Mouse (Mus musculus) Patski (cell line): ENCODE data around the gene Ctcf. TPM values are rescaled to one million over a fixed set of nuclear protein-coding genes. Genes with fewer than 3 reads are reported as not detected.

Source experiments
- ATAC-seq: fragments of 100-300 bp; one replicate; pipeline ENCODE4 v1.8.0; 2021
- CTCF ChIA-PET: fragments of 350-600 bp; sonication (Branson Sonifier 250); formaldehyde crosslinking; loops from one replicate; lab custom pipeline; 2022; ENCODE audit warnings: inconsistent platforms; lab: Charles Lee
- POLR2A ChIA-PET: fragments of 350-600 bp; sonication (Branson Sonifier 250); formaldehyde crosslinking; loops from one replicate; lab custom pipeline; 2022; ENCODE audit warnings: antibody characterized with exemption, inconsistent platforms; lab: Charles Lee
- DNase-seq: peaks from one replicate; pipeline ENCODE4 v3.0.0-alpha.2; 2011; ENCODE audit warnings: low read depth, low spot score
- H3K27me3 ChIP-seq: fragments of 371-371 bp; one replicate; pipeline ENCODE4 v1.5.1; 2021
- CTCF ChIP-seq: fragments of 100-300 bp; IDR thresholded peaks from one replicate; pipeline ENCODE4 v1.5.1; 2021
- in situ Hi-C: fragments of 300-500 bp; cut with MboI; formaldehyde crosslinking; loops from 3 replicates; pipeline ENCODE4 v1.11.1; 2018; ENCODE audit warnings: low pct_unique_long_range_greater_than_20kb, mixed read lengths
- polyA plus RNA-seq: library from polyadenylated mRNA; unstranded; gene quantifications from one replicate; pipeline ENCODE4 v1.2.3, GENCODE M21; 2021

The Ctcf gene
- polyA plus RNA-seq, 1 experiment from 2014 or later, result 62.5 TPM

- no peaks in the 10 kb centered on the region for H3K27me3 ChIP-seq
- no peak for ATAC-seq
- TF ChIP-seq CTCF, result no peak
- no peak for DNase-seq
- ChIA-PET POLR2A (interaction anchor here (1.0 kb wide), 1 partner anchor 14 kb away, joined by 4 read pairs; no protein-coding TSS in a partner anchor), CTCF (interaction anchor here (0.8 to 1.6 kb wide), 5 partner anchors 12 to 30 kb away, joined by 3 to 4 read pairs (median 3); partner anchors contain the start of genes Agrp and Ctcf)
- in situ Hi-C loops, result no loop called here
Observed at GRCm38 (mm10) chr8:105623679-105624245, 12.6 kb upstream of the Ctcf start.

- ATAC-seq (no peak), DNase-seq (no peak)
- no peaks in the 10 kb centered on the region for H3K27me3 ChIP-seq
- CTCF ChIA-PET, result interaction anchor here (0.5 to 5.8 kb wide), 2 partner anchors 16 to 186 kb away, joined by 4 to 25 read pairs; no protein-coding TSS in a partner anchor
- no peak for TF ChIP-seq CTCF
- in situ Hi-C loops, result no loop called here
- POLR2A ChIA-PET, result no interaction called here
Observed at GRCm38 (mm10) chr8:105624401-105624800, 12.0 kb upstream of the Ctcf start.

GRCm38 (mm10) chr8:105624831-105625230 is 11.5 kb upstream of the Ctcf start:
- no peak for DNase-seq
- no peaks in the 10 kb centered on the region for H3K27me3 ChIP-seq
- in situ Hi-C loops, result no loop called here
- ChIA-PET POLR2A (no interaction called here), CTCF (interaction anchor here (0.5 to 5.8 kb wide), 2 partner anchors 17 to 185 kb away, joined by 4 to 25 read pairs; no protein-coding TSS in a partner anchor)
- no peak for ATAC-seq
- no peak for TF ChIP-seq CTCF

GRCm38 (mm10) chr8:105626086-105626485 is 10.3 kb upstream of the Ctcf start:
- ChIA-PET POLR2A (interaction anchor here (1.4 kb wide), 1 partner anchor 23 kb away, joined by 3 read pairs; no protein-coding TSS in a partner anchor), CTCF (interaction anchor here (1.1 to 5.8 kb wide), 5 partner anchors 9 to 61 kb away, joined by 3 to 25 read pairs (median 4); partner anchors contain the start of gene Atp6v0d1)
- H3K27me3 ChIP-seq, result no peaks in the 10 kb centered on the region
- in situ Hi-C loops, result no loop called here
- no peak for TF ChIP-seq CTCF
- ATAC-seq, result no peak
- no peak for DNase-seq

- no peak for TF ChIP-seq CTCF
- ChIA-PET POLR2A (no interaction called here), CTCF (interaction anchor here (5.8 kb wide), 1 partner anchor 21 kb away, joined by 25 read pairs; no protein-coding TSS in a partner anchor)
- no peak for ATAC-seq
- in situ Hi-C loops, result no loop called here
- no peaks in the 10 kb centered on the region for H3K27me3 ChIP-seq
- no peak for DNase-seq
Observed at GRCm38 (mm10) chr8:105629337-105629736, 7.0 kb upstream of the Ctcf start.

- in situ Hi-C loops, result no loop called here
- no peak for TF ChIP-seq CTCF
- no peak for DNase-seq
- no peaks in the 10 kb centered on the region for H3K27me3 ChIP-seq
- ChIA-PET POLR2A (interaction anchor here (1.0 kb wide), 1 partner anchor 69 kb away, joined by 3 read pairs; the partner anchor contains the start of gene Atp6v0d1), CTCF (interaction anchor here (0.6 to 1.8 kb wide), 5 partner anchors 9 to 68 kb away, joined by 3 to 4 read pairs (median 3); no protein-coding TSS in a partner anchor)
- no peak for ATAC-seq
Observed at GRCm38 (mm10) chr8:105634771-105635458, 1.5 kb upstream of the Ctcf start.

GRCm38 (mm10) chr8:105635481-105635880 is 887 bp upstream of the Ctcf start:
- ATAC-seq (no peak), DNase-seq (no peak)
- ChIA-PET CTCF (interaction anchor here (0.6 to 1.8 kb wide), 5 partner anchors 10 to 69 kb away, joined by 3 to 4 read pairs (median 3); no protein-coding TSS in a partner anchor), POLR2A (interaction anchor here (1.0 to 1.4 kb wide), 2 partner anchors 13 to 69 kb away, joined by 3 read pairs; partner anchors contain the start of gene Atp6v0d1)
- in situ Hi-C loops, result no loop called here
- no peaks in the 10 kb centered on the region for H3K27me3 ChIP-seq
- no peak for TF ChIP-seq CTCF

GRCm38 (mm10) chr8:105636963-105637510 is 669 bp downstream of the Ctcf start, which contains the start of gene Agrp:
Gene Agrp (minus strand): TSS chr8:105637393.
- CTCF ChIA-PET, result interaction anchor here (0.9 to 1.9 kb wide), 5 partner anchors 11 to 34 kb away, joined by 3 to 11 read pairs (median 4); no protein-coding TSS in a partner anchor
- TF ChIP-seq CTCF, result no peak
- POLR2A ChIA-PET, result interaction anchor here (1.0 to 1.4 kb wide), 4 partner anchors 9 to 43 kb away, joined by 3 read pairs; no protein-coding TSS in a partner anchor
- in situ Hi-C loops, result no loop called here
- DNase-seq (no peak), ATAC-seq (peak; percentile 7)
- H3K27me3 ChIP-seq, result no peaks in the 10 kb centered on the region

- TF ChIP-seq CTCF, result no peak
- H3K27me3 ChIP-seq, result no peaks in the 10 kb centered on the region
- ATAC-seq (no peak), DNase-seq (no peak)
- in situ Hi-C loops, result no loop called here
- ChIA-PET POLR2A (interaction anchor here (0.6 to 1.2 kb wide), 5 partner anchors 9 to 129 kb away, joined by 3 to 5 read pairs (median 3); partner anchors contain the start of gene Atp6v0d1), CTCF (interaction anchor here (1.3 to 1.9 kb wide), 3 partner anchors 11 to 23 kb away, joined by 4 to 11 read pairs (median 5); no protein-coding TSS in a partner anchor)
Observed at GRCm38 (mm10) chr8:105637601-105638041, 1.3 kb downstream of the Ctcf start.
